Mouse (Mus musculus): ENCODE measurements around the gene Tmc2. TPM values are rescaled to one million over a fixed set of nuclear protein-coding genes. Genes with fewer than 3 reads are reported as not detected.

Gene Tmc2
- polyA plus RNA-seq (2016; fragmentation: Nextera tagmentation; extraction: Ambion mirVana) = not detected in 2 replicates

DNA sequence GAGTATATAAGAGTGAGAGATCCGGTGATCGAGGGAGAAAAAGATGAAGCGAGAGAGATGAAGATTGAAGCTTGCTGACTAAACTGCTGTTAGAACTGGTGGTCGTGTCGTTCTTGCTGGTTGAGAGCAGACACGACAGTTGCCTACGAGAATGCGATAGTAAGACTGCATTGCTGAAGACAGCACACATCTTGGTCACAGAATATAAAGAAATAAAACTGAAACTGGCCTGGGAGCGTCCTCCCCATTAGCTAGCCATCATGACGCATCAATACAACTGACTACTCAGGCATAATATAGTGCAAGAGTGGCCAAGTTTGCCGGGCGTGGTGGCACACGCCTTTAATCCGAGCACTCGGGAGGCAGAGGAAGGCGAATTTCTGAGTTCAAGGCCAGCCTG lies at the start of gene Tmc2:
TSS of gene Tmc2 (plus strand) at position 301 of the 400 bp plus-strand sequence.
- DNase-seq (ENCODE audit: low spot score) = no peak

GRCm38 (mm10) chr2:130146089-130146668 lies 48.8 kb upstream of the Tmc2 start:
- 83% methylated on average over 5 of the region's 5 CpGs for WGBS
- Histone ChIP-seq H3K27ac (replicated peaks) (no peak overlapping the region), H3K4me1 (no peaks in the 10 kb centered on the region), H3K27me3 (ENCODE audit: low read depth, poor library complexity, severe bottlenecking) (no peaks in the 10 kb centered on the region), H3K9me3 (replicated peaks) (no peaks in the 10 kb centered on the region), H3K36me3 (no peaks in the 10 kb centered on the region), H3K4me3 (no peak overlapping the region)
- no peak for DNase-seq (ENCODE audit: low spot score)

More for the DNA sequence above, at the start of gene Tmc2:
- H3K27me3 ChIP-seq (ENCODE audit: low read depth, poor library complexity, severe bottlenecking) = no peaks in the 10 kb centered on the region
- 94% methylated on average over 16 of the region's 16 CpGs for WGBS
- peaks cover 8% of the 10 kb centered on the region; the same call in 1 of the 2 replicates for H3K9me3 ChIP-seq (replicated peaks)
- H3K36me3 ChIP-seq = no peaks in the 10 kb centered on the region
- H3K27ac ChIP-seq (replicated peaks) = no peak within 1 kb of the TSS
- no peak within 1 kb of the TSS for H3K4me3 ChIP-seq
- no peaks in the 10 kb centered on the region for H3K4me1 ChIP-seq

DNA sequence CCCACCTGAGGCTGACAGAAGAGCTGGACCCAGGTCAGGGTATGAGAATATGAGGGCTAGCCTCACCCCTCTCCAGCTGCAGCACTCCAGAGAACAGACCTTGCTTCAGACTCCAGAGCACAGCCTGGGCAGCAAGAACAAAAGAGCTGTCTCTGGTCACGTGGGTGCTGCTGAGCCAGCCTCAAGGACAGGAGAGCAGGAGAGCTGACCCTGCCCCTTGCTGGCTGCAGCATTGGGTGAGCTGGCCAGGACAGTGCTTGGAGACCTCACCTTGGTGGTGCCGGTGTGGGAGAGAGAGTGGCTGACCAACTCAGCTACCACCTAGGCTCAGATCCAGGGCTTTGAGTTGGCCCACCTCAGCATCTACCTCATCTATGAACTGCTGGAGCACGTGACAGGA lies 39.8 kb upstream of the Tmc2 start:
- no peak for DNase-seq (ENCODE audit: low spot score)
- Histone ChIP-seq H3K4me1 (peaks cover 13% of the 10 kb centered on the region), H3K27ac (replicated peaks) (no peak overlapping the region), H3K9me3 (replicated peaks) (no peaks in the 10 kb centered on the region), H3K27me3 (ENCODE audit: low read depth, poor library complexity, severe bottlenecking) (no peaks in the 10 kb centered on the region), H3K4me3 (no peak overlapping the region), H3K36me3 (no peaks in the 10 kb centered on the region)
- 80% methylated on average over 3 of the region's 3 CpGs for WGBS

DNA sequence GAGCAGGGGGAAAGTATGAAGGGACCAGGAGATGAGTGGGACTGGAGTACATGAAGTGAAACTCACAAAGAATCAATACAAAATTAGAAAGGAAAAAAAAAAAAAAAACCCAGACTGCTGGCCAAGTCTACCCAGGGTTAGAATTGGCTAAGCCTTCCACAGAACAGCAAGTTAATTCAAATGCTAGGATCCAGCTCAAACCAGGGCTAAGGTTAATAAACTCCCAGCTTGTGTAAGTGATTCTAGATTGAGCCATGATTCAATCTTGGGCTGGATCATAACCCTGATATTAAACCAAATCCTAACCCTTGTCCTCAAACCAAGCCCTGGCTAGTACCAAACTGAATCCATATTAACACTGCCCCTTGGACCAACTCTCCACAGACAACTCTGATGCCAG lies 39.1 kb upstream of the Tmc2 start:
- DNase-seq (ENCODE audit: low spot score) = no peak
- Histone ChIP-seq H3K4me1 (peaks cover 18% of the 10 kb centered on the region), H3K27me3 (ENCODE audit: low read depth, poor library complexity, severe bottlenecking) (no peaks in the 10 kb centered on the region), H3K36me3 (no peaks in the 10 kb centered on the region), H3K4me3 (no peak overlapping the region), H3K27ac (replicated peaks) (no peak overlapping the region), H3K9me3 (replicated peaks) (no peaks in the 10 kb centered on the region)

GRCm38 (mm10) chr2:130157231-130158087 lies 37.5 kb upstream of the Tmc2 start:
- Histone ChIP-seq H3K9me3 (replicated peaks) (no peaks in the 10 kb centered on the region), H3K36me3 (no peaks in the 10 kb centered on the region), H3K27ac (replicated peaks) (no peak overlapping the region), H3K4me1 (peaks cover 18% of the 10 kb centered on the region), H3K4me3 (no peak overlapping the region), H3K27me3 (ENCODE audit: low read depth, poor library complexity, severe bottlenecking) (no peaks in the 10 kb centered on the region)
- no peak for DNase-seq (ENCODE audit: low spot score)
- WGBS = 69% methylated on average over 14 of the region's 14 CpGs

GRCm38 (mm10) chr2:130158088-130158437 lies 36.9 kb upstream of the Tmc2 start:
- DNase-seq (ENCODE audit: low spot score) = no peak
- Histone ChIP-seq H3K27me3 (ENCODE audit: low read depth, poor library complexity, severe bottlenecking) (no peaks in the 10 kb centered on the region), H3K4me3 (no peak overlapping the region), H3K27ac (replicated peaks) (no peak overlapping the region), H3K9me3 (replicated peaks) (no peaks in the 10 kb centered on the region), H3K36me3 (no peaks in the 10 kb centered on the region), H3K4me1 (peaks cover 18% of the 10 kb centered on the region)
- 68% methylated on average over 4 of the region's 4 CpGs for WGBS

DNA sequence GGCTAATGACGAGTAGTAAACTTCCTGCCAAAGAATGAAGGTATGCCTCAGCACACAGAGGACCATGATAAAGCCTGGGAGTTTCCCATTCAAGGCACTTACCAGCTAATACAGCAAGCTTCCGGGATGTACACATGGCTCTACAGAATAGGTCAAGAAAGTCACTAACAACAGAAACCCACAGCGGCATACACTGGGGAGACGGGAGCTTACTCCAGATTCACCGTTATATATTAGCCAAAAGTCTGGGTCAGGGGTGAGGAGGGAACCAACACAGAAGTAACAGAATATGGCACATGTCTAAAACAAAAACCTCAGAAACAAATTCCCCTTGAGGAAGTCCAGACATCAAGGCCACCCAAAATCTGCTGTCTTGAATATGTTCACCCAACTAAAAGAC lies 32.3 kb upstream of the Tmc2 start:
- Histone ChIP-seq H3K36me3 (peaks cover 36% of the 10 kb centered on the region), H3K4me1 (peaks cover 15% of the 10 kb centered on the region), H3K27ac (replicated peaks) (no peak overlapping the region), H3K4me3 (no peak overlapping the region), H3K9me3 (replicated peaks) (no peaks in the 10 kb centered on the region), H3K27me3 (ENCODE audit: low read depth, poor library complexity, severe bottlenecking) (no peaks in the 10 kb centered on the region)
- 86% methylated on average over 5 of the region's 5 CpGs for WGBS
- no peak for DNase-seq (ENCODE audit: low spot score)

- H3K9me3 ChIP-seq (replicated peaks) = no peaks in the 10 kb centered on the region
- no peak overlapping the region for H3K27ac ChIP-seq (replicated peaks)
- H3K4me3 ChIP-seq = no peak overlapping the region
- 72% methylated on average over 9 of the region's 9 CpGs for WGBS
- peaks cover 67% of the 10 kb centered on the region for H3K36me3 ChIP-seq
- no peaks in the 10 kb centered on the region for H3K4me1 ChIP-seq
- DNase-seq (ENCODE audit: low spot score) = no peak
- H3K27me3 ChIP-seq (ENCODE audit: low read depth, poor library complexity, severe bottlenecking) = no peaks in the 10 kb centered on the region
These were observed 28.4 kb upstream of the Tmc2 start for GRCm38 (mm10) chr2:130166311-130167214.

DNA sequence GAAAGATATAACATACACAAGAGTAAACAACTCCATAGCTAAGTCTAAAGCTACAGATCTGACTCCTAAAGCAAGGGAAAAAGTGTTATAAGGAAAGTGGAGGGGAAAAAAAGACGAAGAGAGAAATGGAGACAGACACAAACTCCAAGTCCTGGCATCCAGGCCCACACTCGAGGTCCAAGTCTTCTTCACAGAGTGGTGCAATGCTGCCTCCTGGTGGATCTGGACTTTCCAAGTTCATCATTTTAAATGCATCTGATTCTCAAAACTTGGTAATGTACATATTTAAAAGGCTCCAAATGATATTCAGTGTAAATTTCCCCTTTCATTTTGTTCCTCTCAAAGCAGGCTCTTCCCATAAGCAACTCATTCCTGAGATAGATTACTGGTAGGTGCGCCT lies 27.1 kb upstream of the Tmc2 start:
- no peaks in the 10 kb centered on the region for H3K27me3 ChIP-seq (ENCODE audit: low read depth, poor library complexity, severe bottlenecking)
- WGBS = 64% methylated on average over 3 of the region's 3 CpGs
- no peaks in the 10 kb centered on the region for H3K4me1 ChIP-seq
- H3K9me3 ChIP-seq (replicated peaks) = no peaks in the 10 kb centered on the region
- H3K4me3 ChIP-seq = no peak overlapping the region
- H3K36me3 ChIP-seq = peaks cover 80% of the 10 kb centered on the region
- DNase-seq (ENCODE audit: low spot score) = peak; percentile 50
- H3K27ac ChIP-seq (replicated peaks) = no peak overlapping the region

DNA sequence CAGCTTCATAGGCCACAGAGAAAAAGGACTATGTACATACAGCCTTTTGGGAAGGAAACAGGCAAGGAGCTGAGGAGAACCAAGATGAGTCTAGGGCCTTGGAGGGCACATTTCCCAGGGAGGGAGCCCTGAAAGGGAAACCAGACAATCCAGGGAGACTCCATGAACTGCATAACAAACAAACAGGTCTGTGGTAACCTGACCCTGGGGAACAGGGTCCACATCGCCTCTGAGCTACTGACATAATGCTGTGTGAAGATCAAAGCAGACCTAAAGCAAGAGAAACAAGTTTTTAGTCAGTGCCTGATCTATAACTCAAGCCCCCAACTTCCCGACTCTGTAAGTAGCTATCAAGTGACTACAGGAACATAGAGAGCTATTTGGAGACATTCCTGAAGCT lies 23.3 kb upstream of the Tmc2 start:
- H3K9me3 ChIP-seq (replicated peaks) = no peaks in the 10 kb centered on the region
- H3K36me3 ChIP-seq = peaks cover 92% of the 10 kb centered on the region
- no peaks in the 10 kb centered on the region for H3K27me3 ChIP-seq (ENCODE audit: low read depth, poor library complexity, severe bottlenecking)

GRCm38 (mm10) chr2:130176820-130177219 lies 18.2 kb upstream of the Tmc2 start:
- Histone ChIP-seq H3K4me1 (peaks cover 25% of the 10 kb centered on the region), H3K27me3 (ENCODE audit: low read depth, poor library complexity, severe bottlenecking) (no peaks in the 10 kb centered on the region), H3K36me3 (peaks cover 55% of the 10 kb centered on the region), H3K27ac (replicated peaks) (no peak overlapping the region), H3K9me3 (replicated peaks) (no peaks in the 10 kb centered on the region), H3K4me3 (peak overlapping the region; percentile 100)
- DNase-seq (ENCODE audit: low spot score) = no peak
- WGBS = 86% methylated on average over 8 of the region's 8 CpGs

More for the DNA sequence above, 23.3 kb upstream of the Tmc2 start:
- H3K4me3 ChIP-seq = no peak overlapping the region
- H3K4me1 ChIP-seq = peaks cover 3% of the 10 kb centered on the region
- 90% methylated on average over 2 of the region's 2 CpGs for WGBS
- H3K27ac ChIP-seq (replicated peaks) = no peak overlapping the region
- DNase-seq (ENCODE audit: low spot score) = no peak

DNA sequence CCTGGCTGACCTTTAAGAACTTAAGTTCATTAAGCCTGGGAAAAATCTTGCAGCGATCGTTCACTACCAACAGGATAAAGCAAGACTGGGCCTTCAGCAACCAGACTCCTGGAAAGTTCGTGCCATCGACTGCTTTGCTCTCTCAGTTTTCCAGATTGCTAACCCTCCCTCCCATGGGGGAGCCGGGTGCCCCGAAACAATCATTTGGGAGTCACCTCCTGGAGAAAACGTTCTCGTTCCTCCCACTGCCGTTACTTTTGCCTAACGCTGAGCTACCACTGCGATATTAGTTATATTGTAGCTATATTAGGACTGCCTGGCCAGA lies 16.7 kb upstream of the Tmc2 start:
- Histone ChIP-seq H3K4me1 (peaks cover 25% of the 10 kb centered on the region), H3K27me3 (ENCODE audit: low read depth, poor library complexity, severe bottlenecking) (no peaks in the 10 kb centered on the region), H3K36me3 (peaks cover 39% of the 10 kb centered on the region), H3K9me3 (replicated peaks) (no peaks in the 10 kb centered on the region), H3K4me3 (peak overlapping the region; percentile 100), H3K27ac (replicated peaks) (peak overlapping the region; percentile 99)
- 1% methylated on average over 11 of the region's 11 CpGs for WGBS
- no peak for DNase-seq (ENCODE audit: low spot score)

Data from midbrain, embryonic 10.5 days (tissue).